Mouse (Mus musculus) lung, postnatal 4 days (tissue): ENCODE measurements around the gene Rabgap1l.
A peak's percentile ranks its signal among the peaks of the same experiment; 100 is the strongest.

Experiments used
- DNase-seq, 2 experiments: peaks; one replicate each; pipeline ENCODE4 v3.0.0; 2021

The Rabgap1l gene

GRCm38 (mm10) chr1:160594066-160594465, 198.9 kb downstream of the Rabgap1l start:
- no peak for DNase-seq

- DNase-seq, result no peak
Measured at GRCm38 (mm10) chr1:160588911-160589590, 204.0 kb downstream of the Rabgap1l start.

- DNase-seq, result no peak
Measured at GRCm38 (mm10) chr1:160579309-160580233, 213.4 kb downstream of the Rabgap1l start.

GRCm38 (mm10) chr1:160576124-160576523, 216.9 kb downstream of the Rabgap1l start:
- DNase-seq, result no peak

- no peak for DNase-seq
Measured at GRCm38 (mm10) chr1:160574039-160574438, 219.0 kb downstream of the Rabgap1l start.

- DNase-seq, result no peak
Measured at GRCm38 (mm10) chr1:160566458-160566857, 226.6 kb downstream of the Rabgap1l start.

GRCm38 (mm10) chr1:160561381-160561780, 231.6 kb downstream of the Rabgap1l start:
- peak in 1 of 2 experiments; percentile 5 for DNase-seq

GRCm38 (mm10) chr1:160550636-160551035, 242.4 kb downstream of the Rabgap1l start:
- no peak for DNase-seq

- DNase-seq, result no peak
Measured at GRCm38 (mm10) chr1:160547934-160548876, 244.8 kb downstream of the Rabgap1l start.

GRCm38 (mm10) chr1:160535649-160536048, 257.4 kb downstream of the Rabgap1l start:
- DNase-seq, result no peak

- DNase-seq, result no peak
Measured at GRCm38 (mm10) chr1:160534571-160535335, 258.3 kb downstream of the Rabgap1l start.

GRCm38 (mm10) chr1:160533209-160533820, 259.7 kb downstream of the Rabgap1l start:
- no peak for DNase-seq

- DNase-seq, result peak; percentile 80 to 88
Measured at GRCm38 (mm10) chr1:160531402-160531801, 261.6 kb downstream of the Rabgap1l start.

GRCm38 (mm10) chr1:160521918-160522317, 271.1 kb downstream of the Rabgap1l start:
- no peak for DNase-seq

- no peak for DNase-seq
Measured at GRCm38 (mm10) chr1:160520665-160521064, 272.3 kb downstream of the Rabgap1l start.

- DNase-seq, result no peak
Measured at GRCm38 (mm10) chr1:160519896-160520465, 273.0 kb downstream of the Rabgap1l start.

GRCm38 (mm10) chr1:160518552-160518951, 274.5 kb downstream of the Rabgap1l start:
- DNase-seq, result no peak

GRCm38 (mm10) chr1:160507766-160508165, 285.2 kb downstream of the Rabgap1l start:
- no peak for DNase-seq

GRCm38 (mm10) chr1:160496906-160497577, 296.0 kb downstream of the Rabgap1l start:
- no peak for DNase-seq

- DNase-seq, result no peak
Measured at GRCm38 (mm10) chr1:160485731-160486130, 307.3 kb downstream of the Rabgap1l start.
